Mouse (Mus musculus): ENCODE measurements around the gene Itih5. TPM values are rescaled to one million over a fixed set of nuclear protein-coding genes. Genes with fewer than 3 reads are reported as not detected.

The Itih5 gene
- total RNA-seq, 2 experiments from 2014 or later: 0.91 to 1.3 TPM

DNA sequence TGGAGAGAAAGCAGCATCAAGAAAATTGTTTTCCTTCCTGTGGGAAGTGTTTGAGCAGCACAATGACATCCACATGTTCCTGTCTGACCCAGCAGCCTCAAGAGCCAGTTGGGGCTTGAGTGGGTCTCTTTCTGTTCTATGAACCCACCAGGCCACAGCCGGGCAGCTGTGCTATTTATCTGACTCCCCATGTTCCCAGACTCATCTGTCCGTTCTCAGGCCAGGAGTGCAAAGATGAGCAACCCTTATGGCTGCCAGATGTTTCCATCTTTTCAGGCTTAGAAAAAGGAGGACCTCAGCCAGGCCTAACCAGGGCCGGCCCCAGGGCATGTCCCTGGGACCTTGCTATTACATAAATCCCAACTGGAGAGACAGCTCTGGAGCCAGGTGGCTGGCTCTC lies 100.0 kb downstream of the Itih5 start:
- no peak for ATAC-seq (replicated peaks; ENCODE audit: low FRiP score, poor library complexity, severe bottlenecking)

DNA sequence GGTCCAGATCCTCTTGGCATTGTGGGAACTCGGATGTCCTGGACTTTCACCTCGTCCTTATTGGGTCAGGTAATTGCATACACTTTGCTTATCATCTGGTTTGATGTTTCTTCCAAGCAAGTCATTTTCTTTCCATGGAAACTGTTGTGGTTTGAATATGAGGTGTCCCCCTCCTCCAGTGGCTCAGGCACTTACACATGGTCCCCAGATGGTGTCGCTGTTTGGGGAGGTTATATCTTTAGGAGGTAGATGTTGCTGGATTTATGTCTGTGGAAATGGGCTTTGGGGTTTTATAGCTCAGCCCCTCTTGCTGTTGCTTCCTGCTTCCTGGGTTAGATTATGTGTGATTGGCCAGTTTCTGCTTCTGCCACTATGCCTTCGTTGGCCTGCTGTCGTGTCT lies 103.6 kb downstream of the Itih5 start:
- ATAC-seq (replicated peaks; ENCODE audit: low FRiP score, poor library complexity, severe bottlenecking): no peak

DNA sequence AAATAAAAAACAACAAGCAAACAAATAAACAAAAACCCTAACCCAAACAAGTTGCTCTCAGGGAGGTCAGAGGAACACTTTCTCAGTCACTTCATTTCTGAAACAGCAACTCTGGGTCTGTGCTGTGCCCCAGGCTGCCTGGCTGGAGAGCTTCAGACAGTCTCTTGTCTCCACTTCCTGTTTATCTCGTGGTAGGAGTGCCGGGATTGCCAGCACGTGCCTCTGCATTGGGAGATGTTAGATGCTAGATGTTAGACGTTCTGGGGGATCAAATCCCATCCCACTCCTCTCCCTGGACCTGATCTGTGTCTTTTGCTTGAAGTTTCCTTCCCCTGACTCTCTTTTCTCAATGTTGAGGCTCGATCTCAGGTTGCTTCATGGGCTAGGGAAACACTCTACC lies 104.9 kb downstream of the Itih5 start:
- no peak for ATAC-seq (replicated peaks; ENCODE audit: low FRiP score, poor library complexity, severe bottlenecking)

DNA sequence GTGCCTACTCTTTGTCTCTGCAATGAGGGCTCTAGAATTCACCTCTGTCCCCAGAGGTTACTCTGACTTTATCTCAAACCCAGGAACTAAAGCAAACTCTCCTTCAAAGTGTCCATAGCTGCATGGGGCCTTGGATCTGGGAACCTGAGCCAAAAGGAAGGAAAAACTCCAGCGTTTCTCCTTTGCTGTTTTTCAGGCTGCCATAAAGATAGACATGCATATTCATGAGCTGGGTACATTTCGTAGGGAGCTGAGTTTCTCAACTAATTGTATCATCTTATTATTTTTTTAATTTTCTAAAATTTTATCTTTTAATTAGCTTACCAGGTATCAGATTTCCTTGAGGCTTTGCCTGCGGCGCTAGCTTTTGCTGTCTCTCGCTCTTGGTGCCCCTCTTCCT lies 106.7 kb downstream of the Itih5 start:
- no peak for ATAC-seq (replicated peaks; ENCODE audit: low FRiP score, poor library complexity, severe bottlenecking)

DNA sequence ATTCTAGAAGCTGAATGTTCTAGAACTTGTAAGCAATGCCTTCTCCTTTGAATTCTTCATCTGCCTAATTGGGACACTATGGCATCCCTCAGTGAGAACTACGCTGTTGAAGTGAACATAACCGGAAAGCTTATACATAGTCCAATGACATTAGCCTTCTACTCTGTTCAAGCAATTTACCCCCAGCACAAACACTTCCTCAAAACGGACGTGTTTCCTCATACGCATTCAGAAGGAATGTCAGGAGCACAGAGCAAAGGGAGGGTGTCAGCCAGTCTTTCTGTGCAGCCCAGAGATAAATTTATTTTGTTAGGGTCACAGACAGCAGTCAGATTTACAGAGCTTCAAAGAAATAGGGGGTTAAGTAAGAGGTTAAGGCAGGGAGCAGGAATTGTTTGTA lies 108.0 kb downstream of the Itih5 start:
- ATAC-seq (replicated peaks; ENCODE audit: low FRiP score, poor library complexity, severe bottlenecking): no peak

DNA sequence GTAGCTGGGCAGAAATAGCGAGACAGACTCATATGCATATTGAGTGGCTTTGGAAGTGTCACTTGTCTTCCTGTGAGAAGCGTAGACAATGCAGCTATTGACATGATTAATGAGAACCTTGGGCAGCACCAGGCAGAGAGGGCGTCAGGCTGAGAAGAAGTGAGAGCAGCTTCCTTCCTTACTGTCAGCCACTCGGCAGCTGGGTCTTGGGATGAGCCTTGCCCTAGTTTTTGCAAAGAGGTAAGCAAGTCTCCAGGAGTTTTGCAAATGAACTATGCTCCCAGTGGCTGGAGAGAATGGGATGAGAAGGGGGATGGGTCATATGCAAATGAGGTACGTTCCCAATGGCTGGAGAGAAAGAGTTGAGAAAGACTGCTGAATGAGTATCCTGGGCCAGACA lies 109.4 kb downstream of the Itih5 start:
- no peak for ATAC-seq (replicated peaks; ENCODE audit: low FRiP score, poor library complexity, severe bottlenecking)

DNA sequence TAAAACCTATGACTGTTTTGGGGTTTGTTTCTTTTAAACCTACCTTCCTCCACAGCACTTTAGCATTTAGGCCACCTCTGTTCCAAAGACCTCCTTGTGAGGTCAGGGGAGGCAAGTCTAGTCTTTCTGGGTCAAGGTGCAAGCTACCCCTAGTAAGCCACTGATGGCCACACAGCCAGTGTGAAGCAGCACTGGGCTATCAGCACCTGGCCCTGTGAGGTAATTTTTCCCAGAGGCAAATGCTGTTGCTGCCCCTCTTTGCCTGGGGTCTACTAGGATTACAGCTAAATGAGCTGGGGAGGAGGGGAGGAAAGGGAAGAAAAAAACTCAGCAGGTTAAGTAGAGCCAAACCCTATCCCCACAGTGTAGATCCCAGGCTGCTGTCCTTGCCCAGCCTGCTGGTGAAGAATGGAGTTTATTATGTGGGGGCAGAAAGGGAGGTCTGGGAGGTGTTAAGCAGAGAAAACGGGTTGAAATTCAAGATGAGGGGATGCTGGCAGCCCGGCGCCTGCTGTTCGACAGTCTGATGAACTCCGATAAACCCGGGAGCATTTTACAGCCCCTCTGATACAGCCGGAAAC lies 110.6 kb downstream of the Itih5 start:
- ATAC-seq (replicated peaks; ENCODE audit: low FRiP score, poor library complexity, severe bottlenecking): no peak

DNA sequence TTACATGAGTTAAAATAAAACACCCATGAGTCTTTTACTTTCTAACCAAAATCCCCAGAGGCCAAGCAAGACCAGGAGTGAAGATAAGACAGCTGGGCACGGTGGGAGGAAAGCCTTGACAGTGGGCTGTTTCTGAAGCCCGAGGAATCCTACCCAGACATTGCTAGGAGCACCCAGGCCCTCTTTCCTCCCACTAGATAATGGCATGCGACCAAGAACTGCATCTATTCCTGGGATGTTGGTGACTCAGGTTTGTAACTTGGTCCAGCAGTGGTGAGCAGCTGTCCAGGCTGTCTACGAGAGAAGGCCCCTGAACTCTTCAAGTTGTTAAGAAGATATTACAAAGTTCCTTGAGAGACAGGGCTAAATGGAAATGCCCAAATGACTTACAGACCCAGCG lies 112.5 kb downstream of the Itih5 start:
- no peak for ATAC-seq (replicated peaks; ENCODE audit: low FRiP score, poor library complexity, severe bottlenecking)

DNA sequence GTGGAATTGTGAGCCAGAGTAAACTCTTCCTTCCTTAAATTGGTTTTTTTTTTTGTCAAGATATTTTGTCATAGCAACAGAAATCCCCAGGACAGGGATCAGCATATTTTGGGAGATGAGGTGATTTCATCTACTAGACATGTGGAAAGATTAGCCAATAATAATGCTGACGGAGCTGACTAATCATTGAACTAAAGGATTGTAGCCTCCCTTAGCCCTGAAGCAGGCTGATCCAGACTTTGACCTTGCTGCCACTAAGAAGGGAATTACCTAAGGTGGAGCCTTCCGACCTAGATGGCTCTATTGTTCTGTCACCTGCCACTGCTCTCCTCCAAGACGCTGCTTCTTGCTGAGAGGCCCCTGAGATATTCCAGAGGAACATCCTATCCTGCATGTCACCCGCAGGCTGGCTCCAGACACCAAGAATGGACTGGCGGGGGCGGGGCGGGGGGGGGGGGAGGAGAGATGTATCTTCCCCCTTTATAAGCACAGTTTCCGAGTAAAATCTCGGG lies 119.3 kb downstream of the Itih5 start:
- ATAC-seq (replicated peaks; ENCODE audit: low FRiP score, poor library complexity, severe bottlenecking): no peak

DNA sequence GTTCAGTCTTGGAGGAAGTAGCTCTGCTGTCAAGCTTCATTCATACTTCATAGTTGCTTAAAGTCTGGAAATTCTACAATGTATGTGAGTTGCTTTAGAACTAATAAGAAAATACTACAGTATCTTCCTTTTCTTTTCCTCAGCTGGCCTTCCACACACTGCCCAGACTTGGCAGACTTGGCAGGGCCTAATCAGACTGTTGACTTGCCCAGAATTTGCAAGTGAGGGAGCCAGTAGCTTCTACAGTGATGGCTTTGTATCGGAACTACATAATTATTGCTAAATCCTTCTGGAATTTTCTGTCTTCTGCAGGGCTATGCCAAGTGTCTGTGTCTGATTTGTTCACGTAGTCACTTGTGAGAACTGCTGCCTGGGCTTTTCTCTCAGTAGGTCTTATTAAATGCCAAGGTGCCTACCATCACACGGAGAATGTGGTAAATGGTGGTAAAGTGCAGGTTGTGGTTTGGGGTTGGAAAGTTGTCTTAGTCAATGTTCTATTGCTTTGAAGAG lies 120.2 kb downstream of the Itih5 start:
- ATAC-seq (replicated peaks; ENCODE audit: low FRiP score, poor library complexity, severe bottlenecking): no peak

DNA sequence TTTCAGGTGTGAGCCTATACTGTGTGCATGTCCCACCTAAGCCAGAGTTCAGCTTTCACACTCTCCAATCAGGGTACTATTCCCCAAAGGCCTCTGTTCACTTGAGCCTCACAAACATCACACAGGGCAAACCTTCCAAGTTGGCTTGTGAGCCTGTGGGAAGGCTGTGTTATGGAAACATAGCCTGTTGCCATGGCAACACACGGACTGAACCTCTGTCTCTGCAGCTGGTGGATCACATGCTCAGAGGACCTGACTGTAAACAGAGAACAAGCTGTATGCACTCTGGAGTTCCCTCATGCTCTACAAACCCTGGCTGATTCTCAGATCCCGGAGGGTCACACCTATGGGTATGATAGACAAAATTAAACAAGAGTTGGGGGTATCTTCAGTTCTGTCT lies 122.8 kb downstream of the Itih5 start:
- no peak for ATAC-seq (replicated peaks; ENCODE audit: low FRiP score, poor library complexity, severe bottlenecking)

DNA sequence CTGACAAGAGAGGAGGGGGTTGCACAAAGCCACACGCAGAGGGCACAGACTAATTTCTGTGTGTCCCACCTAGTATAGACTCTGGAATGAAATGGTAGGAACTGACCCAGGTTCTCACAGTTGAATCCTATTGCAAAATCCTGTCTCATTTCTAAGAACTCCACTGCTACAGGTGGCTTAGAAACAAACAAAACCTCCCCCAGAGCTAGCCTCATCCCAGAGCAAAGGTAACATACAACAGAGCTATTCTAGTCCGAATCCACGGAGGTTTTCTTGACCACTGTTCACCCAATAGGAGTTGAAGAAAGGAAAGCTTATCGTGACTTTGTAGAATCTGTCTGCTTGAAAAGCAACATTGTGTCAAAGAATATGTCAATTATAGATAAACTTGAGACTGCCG lies 130.3 kb downstream of the Itih5 start:
- no peak for ATAC-seq (replicated peaks; ENCODE audit: low FRiP score, poor library complexity, severe bottlenecking)

DNA sequence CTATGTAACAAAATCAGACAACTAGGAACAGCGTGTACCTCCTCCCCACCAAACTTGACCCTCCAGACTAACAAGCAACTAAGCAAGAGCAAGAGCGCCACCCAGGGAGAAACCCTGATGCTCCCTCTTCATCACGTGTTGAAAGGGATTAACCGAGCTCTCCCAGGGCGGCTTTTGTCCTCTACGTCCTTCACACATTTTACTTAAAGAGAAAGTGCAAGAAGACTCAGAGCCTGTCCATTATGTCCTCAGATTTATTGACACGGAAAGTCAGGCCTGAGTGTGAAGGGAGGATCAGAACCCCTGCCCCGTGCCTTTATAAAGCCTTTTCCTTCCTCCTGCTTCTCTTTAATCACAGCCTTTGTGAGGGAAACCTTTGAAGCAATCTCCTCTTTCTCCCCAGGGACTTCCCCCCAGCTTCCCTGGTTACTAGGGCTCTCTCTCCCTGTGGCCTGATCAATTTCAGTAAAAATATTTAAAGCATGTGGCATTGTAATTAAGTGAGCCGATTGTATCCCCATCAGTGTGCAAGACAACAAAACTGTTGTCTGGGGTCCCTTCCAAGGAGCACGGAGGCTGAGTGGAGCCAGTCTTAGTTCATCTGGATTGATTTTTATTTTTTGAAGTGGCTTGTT lies 131.4 kb downstream of the Itih5 start:
- ATAC-seq (replicated peaks; ENCODE audit: low FRiP score, poor library complexity, severe bottlenecking): no peak

DNA sequence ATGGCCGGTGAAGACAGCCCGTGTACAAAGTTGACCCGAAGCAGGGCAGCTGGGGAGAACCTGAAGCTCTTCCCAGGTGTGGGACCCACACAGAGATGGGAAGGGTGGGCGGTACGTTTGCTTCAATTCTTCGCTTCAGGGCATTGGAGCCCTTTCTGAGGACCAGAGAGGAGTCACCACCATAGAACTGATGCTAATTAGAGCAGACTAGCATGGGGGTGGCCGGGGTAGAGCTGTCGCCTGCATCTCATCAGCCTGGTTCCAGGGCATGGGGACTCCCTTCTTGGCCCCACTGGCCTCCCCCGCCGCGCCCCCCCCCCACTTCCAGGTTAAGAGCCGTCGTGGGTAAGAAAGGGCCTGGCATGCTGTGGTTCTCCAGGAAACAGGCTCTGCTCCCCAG lies 132.6 kb downstream of the Itih5 start:
- no peak for ATAC-seq (replicated peaks; ENCODE audit: low FRiP score, poor library complexity, severe bottlenecking)

DNA sequence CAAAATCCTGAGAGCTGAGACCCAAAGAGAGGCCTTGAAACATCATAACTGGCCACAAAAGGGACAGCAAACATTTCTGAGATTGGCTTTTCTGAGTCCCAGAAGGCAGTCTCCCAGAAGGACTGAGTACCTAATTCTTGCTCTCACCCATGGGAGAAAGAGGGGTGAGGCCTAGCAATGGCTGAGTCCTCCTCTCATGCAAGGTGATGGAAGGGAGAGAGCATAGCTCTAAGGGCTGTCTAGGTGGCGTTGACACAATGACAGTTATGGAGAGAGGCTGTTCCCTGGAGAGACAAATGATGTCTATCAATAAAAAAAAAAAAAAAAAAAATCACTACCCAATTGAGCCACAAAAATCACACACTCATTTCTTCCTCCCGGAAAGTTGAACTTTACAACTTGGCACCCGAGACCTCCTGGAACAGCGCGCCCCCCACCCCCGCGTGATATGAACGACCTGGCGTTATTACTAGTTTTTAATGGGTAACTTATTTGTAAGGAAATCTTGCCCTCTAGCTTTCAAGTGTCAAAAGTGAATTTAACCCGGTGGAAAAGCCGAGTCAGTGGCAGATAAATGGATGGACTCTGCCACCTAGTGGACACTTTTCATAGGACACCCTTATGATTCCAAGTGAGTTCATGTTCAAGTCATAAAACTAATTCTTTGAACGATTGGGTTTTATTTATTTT lies 134.9 kb downstream of the Itih5 start:
- no peak for ATAC-seq (replicated peaks; ENCODE audit: low FRiP score, poor library complexity, severe bottlenecking)

DNA sequence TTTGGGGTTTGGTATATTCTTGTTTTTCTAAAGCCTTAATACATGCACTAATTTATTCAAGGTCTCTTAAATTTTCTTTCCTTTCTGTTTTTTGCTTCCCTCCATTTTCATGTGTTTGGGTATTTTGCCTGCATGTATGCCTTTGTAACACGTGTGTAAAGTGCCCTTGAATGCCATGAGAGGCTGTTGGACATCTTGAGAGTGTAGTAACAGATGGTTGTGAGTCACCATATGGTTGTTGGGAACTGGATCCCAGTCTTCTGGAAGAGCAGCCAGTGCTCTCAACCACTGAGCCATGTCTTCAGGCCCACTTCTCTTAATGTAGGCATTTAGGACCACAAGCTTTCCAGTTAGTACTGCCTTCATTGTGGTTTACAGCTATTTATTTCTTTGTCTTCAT lies 135.5 kb downstream of the Itih5 start:
- no peak for ATAC-seq (replicated peaks; ENCODE audit: low FRiP score, poor library complexity, severe bottlenecking)

DNA sequence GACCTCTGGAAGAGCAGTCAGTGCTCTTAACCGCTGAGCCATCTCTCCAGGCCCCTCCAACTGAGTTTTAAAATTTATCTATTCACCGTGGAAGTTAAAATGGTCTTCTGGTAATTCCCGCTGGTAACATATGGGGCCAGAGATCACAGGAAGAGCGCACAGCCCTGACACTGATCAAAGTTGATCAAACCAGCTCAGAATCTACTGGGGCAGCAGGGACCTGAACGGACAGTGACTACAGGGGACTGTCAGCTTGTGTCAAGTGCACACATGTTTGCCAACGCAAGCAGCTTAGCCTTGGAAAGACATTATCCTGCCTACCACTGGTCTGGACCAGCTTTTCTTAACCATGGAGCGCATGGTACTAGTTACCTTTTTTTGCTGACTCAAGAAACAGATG lies 136.7 kb downstream of the Itih5 start:
- no peak for ATAC-seq (replicated peaks; ENCODE audit: low FRiP score, poor library complexity, severe bottlenecking)

DNA sequence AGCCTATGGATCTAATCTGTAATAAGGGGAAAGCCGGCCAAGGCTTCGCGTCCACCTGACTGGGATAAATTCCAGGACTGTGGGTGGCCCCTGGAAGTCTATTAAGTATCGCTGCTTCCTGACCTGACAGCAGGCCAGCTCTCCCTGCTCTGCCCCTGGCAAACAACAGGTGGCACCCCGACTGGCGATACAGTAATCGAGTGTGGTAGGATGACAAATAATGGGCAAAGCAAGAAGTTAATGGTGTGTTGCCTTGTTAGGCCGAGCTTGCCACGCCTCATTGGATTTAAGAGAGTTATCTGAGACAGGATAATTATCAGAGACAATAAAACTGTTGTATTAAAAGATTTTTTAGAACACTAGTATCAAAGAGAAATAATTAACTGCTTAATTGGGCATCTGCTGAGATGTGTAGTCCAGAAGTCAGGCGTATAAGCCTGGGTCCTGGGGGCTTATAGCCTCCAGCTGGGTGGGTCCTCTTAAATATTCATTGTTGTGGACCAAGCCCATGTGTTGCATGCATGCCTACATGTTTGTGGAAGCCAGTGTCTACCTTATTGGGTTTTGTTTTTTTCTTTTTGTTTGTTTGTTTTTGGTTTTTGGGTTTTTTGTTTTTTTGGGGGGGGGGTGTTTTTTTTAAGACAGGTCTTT lies 140.3 kb downstream of the Itih5 start:
- ATAC-seq (replicated peaks; ENCODE audit: low FRiP score, poor library complexity, severe bottlenecking): no peak

DNA sequence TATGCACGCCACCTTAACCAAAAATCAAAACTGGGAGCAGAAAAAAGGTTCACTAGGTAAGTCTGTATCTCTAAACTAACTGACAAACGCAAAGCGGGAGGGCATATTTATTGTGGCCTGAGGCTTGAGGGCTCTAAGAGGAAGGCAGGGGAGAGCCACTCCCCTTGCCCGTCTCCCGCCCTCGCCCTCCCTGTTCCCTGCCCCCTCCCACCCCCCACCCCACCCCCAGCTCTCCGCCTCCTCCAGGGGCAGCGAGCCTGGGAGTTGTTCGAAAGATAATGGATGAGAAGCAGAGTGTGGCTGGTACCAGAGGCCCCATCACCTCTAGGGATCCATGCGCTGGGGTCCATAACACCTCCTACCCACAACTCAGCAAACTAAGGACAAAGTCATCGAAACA lies 142.5 kb downstream of the Itih5 start:
- no peak for ATAC-seq (replicated peaks; ENCODE audit: low FRiP score, poor library complexity, severe bottlenecking)

DNA sequence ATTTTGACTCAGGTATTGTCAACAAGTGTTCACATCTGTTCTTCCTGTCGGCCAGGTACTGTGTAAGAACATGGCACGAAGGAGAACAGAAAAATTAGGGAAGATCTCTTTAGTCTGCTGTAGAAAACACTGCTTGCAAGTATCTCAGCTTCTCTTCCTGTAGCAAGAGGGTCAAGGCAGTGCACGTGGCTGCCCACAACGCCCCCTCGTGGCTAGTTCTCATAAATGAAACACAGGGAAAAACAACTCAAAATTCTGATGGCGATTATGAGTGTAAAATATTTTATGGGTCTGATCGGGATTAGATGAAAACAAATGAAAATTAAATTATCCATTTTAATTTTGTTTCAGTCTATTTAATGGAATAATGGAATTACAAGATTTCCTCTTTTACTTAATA lies 146.9 kb downstream of the Itih5 start:
- ATAC-seq (replicated peaks; ENCODE audit: low FRiP score, poor library complexity, severe bottlenecking): no peak

DNA sequence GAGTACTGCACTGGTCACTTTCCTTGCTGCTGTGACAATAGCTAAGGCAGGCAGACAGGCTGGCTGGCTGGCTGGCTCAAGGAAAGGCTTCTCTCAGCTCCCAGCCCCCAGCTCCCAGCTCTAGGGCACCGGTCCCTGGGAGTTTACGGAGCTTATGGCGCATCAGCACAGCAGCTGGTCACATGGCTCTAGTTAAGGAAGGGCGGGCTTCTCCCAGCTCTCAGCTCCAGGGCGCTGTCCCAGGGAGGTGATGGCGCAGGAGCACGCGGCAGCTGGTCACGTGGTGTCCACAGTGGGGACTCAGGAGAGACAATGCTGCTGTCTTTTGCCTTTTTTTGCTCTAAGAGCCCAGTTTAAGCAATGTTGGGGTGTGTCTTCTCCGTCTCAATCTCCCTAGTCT lies 147.4 kb downstream of the Itih5 start:
- no peak for ATAC-seq (replicated peaks; ENCODE audit: low FRiP score, poor library complexity, severe bottlenecking)

All from erythroid progenitor cell, adult 5-6 weeks (primary cell).